Mouse (Mus musculus) gastrocnemius, adult 2 months (tissue): ENCODE results near the gene Snx12. TPM values are rescaled to one million over a fixed set of nuclear protein-coding genes. Genes with fewer than 3 reads are reported as not detected.

ENCODE experiments used
- DNase-seq: peaks from one replicate; pipeline ENCODE4 v3.0.0; 2022
- H3K27ac ChIP-seq: fragments of 200-600 bp; 2 replicates; pipeline ENCODE4 v1.8.1; 2022; ENCODE audit warnings: mild to moderate bottlenecking
- H3K4me3 ChIP-seq: fragments of 200-600 bp; 2 replicates; pipeline ENCODE4 v1.8.1; 2022; ENCODE audit warnings: mild to moderate bottlenecking, moderate library complexity
- CTCF ChIP-seq: fragments of 200-600 bp; IDR thresholded peaks from 2 replicates; pipeline ENCODE4 v1.8.1; 2022; ENCODE audit warnings: antibody characterized with exemption, mild to moderate bottlenecking, moderate library complexity
- intact Hi-C: fragments of 180-260 bp; cut with DNase I; formaldehyde crosslinking; loops from one replicate; pipeline ENCODE4 v1.15.1; 2025
- total RNA-seq, 2 experiments: library from RNA; stranded (reverse); gene quantifications; 2 replicates each; pipeline ENCODE4 v1.2.3; 2021

Snx12 gene
- total RNA-seq, 2 experiments from 2014 or later = 27.3 to 29.5 TPM

DNA sequence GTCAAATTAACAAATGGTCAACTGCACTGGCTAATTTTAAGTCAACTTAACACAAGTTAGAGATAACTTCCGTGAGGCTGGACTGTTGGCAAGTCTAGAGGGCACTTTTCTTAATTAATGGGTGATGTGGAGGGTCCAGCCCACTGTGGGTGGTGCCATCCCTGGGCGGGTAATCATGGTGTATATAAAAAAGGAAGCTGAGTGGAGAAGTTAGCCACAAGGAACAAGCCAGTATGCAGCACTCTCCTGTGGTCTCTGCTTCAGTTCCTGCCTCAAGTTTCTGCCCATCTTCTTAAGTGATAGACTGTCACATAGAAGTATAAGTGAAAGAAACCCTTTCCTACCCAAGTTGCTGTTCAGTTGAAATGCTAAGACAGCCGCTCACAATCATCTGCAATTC, 33.1 kb downstream of the Snx12 start:
- TF ChIP-seq CTCF = no peak
- no peak for DNase-seq
- Histone ChIP-seq H3K27ac (no peak overlapping the region), H3K4me3 (no peak overlapping the region)
- intact Hi-C loops = no loop called here

DNA sequence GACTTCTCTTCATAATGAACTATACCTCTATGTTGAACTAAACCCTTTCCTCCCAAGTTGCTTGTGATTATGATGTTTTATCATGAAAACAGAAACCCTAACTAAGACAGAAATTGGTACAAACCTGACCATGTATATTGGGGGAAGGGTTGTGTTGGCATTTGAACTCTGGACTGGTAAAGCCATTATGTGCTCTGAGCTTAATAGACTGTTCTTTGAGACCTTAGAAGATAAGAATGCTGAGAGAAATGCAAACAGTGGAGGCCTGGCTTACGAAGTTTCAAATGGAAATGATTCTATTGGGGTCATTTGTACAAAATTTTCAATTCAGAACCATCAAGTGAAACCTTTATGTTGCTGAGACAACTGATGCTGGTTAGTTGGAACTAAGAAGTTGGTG, 34.7 kb downstream of the Snx12 start:
- no peak for TF ChIP-seq CTCF
- intact Hi-C loops = no loop called here
- DNase-seq = no peak
- H3K27ac ChIP-seq = no peak overlapping the region
- H3K4me3 ChIP-seq = no peak overlapping the region

DNA sequence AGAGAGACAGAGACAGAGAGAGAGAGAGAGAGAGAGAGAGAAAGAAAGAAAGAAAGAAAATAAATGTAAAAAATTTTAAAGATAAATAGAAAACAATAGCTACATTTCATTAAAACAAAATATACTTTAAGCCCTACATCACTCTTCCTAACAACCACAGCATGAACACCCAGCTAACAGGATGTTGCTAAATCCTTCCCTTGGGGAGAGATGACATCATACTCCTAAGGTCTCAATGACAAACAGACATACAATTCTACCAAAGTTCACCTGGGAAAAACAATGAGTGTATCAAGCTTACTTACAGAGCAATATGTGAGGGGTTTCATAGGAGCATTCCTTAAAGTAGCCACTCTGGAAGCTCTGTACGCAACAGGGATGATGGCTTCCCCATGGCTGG, 49.0 kb downstream of the Snx12 start:
- H3K27ac ChIP-seq = no peak overlapping the region
- intact Hi-C loops = no loop called here
- H3K4me3 ChIP-seq = no peak overlapping the region
- DNase-seq = no peak
- no peak for TF ChIP-seq CTCF

DNA sequence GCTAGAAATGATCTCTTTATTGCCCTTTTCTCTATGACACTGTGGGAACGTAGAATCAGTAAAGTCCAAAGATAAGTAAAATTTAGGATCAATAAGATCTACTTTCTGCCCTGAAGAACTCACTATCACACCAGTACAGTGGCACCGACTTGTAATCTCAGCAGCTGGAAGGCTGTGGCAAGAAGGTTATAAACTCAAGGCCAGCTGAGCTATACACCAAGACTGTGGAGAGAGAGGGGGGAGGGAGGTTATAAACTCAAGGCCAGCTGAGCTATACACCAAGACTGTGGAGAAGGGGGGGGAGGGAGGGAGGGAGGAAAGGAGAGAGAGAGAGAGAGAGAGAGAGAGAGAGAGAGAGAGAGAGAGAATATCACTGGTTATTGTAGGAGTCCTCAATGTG, 53.9 kb downstream of the Snx12 start:
- intact Hi-C loops = no loop called here
- Histone ChIP-seq H3K4me3 (no peak overlapping the region), H3K27ac (no peak overlapping the region)
- no peak for DNase-seq
- no peak for TF ChIP-seq CTCF

DNA sequence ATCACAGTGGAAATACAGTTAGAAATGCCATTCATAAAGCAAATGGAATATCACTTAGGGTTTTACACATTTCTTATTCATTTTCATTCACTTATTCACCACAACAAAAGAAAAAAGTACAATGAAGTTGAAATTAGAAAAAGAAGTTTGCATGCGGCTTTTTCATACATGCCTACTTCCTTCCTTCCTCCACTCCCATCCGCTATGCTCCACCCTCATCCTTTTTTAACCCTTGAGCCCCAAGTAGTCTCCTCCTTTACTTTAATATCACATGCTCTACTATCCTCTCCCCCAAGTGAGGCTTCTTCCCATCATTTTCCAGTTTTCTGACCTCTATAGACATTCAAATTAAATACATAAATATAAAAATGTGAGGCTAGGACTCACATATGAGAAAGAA, 58.6 kb downstream of the Snx12 start:
- intact Hi-C loops = no loop called here
- H3K27ac ChIP-seq = no peak overlapping the region
- no peak for TF ChIP-seq CTCF
- no peak overlapping the region for H3K4me3 ChIP-seq
- DNase-seq = no peak

DNA sequence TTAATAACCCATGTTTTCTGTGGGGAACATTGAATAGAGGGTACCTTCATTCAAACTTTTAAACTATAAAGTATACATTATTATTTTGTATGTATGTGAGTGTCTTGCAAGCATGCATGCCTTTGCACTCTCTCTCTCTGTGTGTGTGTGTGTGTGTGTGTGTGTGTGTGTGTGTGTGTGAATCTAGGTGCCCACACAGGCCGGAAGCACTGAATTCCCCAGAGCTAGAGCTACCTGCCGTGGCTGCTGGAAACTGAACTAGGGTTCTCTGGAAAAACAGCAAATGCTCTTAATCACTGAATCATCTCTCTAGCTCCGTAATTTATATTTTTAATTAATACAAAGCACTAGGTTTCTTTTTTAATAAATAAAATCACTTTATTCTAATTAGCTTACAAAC, 59.1 kb downstream of the Snx12 start:
- no peak for TF ChIP-seq CTCF
- DNase-seq = no peak
- no peak overlapping the region for H3K4me3 ChIP-seq
- no peak overlapping the region for H3K27ac ChIP-seq
- intact Hi-C loops = no loop called here

DNA sequence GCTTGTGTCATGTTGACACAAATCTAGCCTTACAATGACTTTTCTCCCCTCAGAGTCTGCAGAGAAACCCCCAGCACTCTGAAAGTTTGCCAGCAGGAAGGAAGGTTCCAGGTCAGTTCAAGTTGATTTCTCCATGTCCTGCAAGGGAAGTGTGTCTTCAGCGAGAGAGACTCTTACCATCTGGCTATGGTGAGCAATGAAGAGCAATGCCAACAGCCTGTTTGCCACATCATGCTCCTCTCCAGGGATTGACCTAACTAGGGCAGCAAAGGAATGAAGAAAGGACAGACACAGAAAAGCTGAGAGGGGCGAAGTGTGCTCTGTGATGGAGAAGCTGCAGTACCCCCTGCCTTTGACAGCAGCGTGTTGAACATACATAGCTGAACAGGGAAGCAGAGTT, 59.8 kb downstream of the Snx12 start:
- Histone ChIP-seq H3K27ac (no peak overlapping the region), H3K4me3 (no peak overlapping the region)
- no peak for TF ChIP-seq CTCF
- no peak for DNase-seq
- intact Hi-C loops = no loop called here

DNA sequence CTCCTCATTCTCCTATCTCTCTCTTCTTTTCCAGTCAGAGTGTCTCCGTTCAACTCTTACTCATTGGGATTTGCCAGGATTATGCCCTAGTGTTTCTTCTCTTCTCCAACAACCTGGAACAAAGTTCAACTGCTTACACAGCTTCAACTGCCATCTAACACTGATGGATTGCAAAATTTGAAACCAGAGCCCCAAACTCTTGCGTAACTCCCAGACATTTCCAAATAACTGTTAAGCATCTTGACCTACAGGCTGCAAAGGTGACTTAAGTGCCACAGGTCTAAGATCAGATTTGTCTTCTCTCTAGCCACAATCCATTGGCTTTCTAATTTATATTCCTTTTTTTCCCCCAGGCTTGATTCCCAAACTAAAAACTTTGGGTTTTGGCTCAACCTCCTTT, 64.9 kb downstream of the Snx12 start:
- intact Hi-C loops = no loop called here
- no peak for DNase-seq
- Histone ChIP-seq H3K27ac (no peak overlapping the region), H3K4me3 (no peak overlapping the region)
- TF ChIP-seq CTCF = no peak

DNA sequence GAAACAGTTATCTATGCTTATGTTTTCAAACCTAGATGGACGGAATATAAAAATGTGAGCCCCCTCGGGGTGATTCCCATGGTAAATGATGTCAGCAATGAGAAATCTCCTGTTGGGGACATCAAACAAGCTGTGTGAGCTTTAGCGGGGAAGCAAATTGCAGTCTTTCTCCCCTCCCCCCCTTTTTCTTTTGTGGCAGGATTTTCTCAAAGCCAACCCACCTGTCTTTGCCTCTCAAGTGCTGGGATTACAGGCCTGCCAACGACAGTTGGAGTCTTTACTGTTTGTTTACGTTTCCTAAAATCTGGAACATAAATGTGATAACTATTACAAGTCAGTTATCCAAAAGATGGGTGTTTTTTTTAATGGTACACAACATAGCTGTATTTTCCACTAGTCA, 66.0 kb downstream of the Snx12 start:
- intact Hi-C loops = no loop called here
- no peak for TF ChIP-seq CTCF
- H3K4me3 ChIP-seq = no peak overlapping the region
- no peak for DNase-seq
- H3K27ac ChIP-seq = no peak overlapping the region

DNA sequence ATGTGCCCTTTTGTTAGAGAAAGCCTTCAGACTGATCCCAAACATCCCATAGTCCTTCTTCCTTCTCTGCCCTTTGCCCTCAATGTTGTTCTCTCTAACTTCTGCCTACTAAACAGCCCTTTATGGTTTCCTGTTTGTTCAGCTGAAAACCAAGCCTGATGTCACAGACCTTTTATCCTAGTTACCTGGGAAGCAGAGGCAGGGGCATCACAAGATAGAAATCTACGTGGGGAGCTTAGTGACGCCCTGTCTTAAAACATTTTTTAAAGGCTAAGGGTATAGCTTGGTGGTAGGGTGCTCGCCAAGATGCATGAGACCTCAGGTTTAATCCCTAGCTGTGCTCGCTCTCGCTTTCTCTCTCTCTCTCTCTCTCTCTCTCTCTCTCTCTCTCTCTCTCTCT, 74.9 kb downstream of the Snx12 start:
- no peak for TF ChIP-seq CTCF
- Histone ChIP-seq H3K4me3 (no peak overlapping the region), H3K27ac (no peak overlapping the region)
- intact Hi-C loops = no loop called here
- no peak for DNase-seq

DNA sequence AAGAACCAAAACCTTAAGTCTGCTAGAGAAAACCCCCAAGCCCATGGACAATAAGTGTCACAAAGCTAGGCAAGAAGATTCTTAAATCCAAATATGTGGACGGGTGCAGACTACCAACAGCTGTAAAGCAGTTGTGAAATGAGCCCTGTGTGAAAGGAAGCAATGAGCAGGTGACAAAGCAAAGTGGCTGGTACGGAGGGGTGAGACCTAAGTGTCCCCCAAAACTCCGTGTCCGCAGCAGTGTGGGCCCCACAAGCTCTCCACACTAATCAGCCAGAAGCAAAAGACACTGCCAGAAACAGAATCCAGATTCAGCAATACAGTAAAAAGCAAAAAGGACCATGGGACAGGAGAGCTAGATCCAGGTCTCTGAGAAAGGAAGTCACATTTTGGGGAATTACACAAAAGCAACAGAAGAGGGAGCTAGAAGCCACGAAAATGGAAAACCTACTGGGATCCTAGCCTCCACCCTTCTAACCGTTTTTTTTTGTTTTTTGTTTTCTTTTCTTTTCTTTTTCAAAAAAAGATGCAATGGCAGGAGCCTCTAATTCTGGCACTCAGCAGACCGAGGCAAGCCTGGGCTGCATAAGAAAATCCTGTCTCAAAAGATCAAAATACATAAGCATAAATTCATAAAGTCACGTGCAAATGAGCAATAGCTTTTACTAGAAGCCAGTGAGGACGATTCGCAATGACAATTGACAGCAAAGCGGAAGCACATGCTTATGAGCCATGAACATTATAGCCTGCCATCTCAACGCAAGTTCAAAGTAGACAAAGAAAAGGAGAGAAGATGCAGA, 90.2 kb downstream of the Snx12 start:
- peak overlapping the region; percentile 55 for H3K27ac ChIP-seq
- intact Hi-C loops = loop anchor here (1.0 to 5.0 kb wide), 3 partner anchors 155 to 295 kb away; partner anchors contain the start of gene Nono
- TF ChIP-seq CTCF = peak; percentile 63
- peak overlapping the region; percentile 68 for H3K4me3 ChIP-seq
- DNase-seq = no peak

DNA sequence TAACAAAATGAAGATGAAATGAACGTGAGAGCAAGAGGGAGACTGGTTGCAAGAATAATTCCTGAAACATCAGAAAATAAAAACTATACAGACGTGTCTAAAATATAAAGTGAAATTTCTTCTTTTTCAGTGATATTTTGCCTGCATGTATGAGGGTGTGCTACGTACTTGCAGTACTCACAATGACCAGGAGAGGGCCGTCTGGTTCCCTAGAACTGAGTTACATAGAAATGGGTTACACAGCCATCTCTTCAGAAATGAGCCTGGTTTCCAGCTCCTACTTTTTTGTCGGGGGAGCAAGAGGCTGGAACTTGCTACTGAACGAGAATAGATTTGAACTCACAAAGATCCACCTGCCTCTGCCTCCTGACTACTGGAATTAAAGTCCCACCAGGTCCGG, 91.4 kb downstream of the Snx12 start:
- Histone ChIP-seq H3K27ac (no peak overlapping the region), H3K4me3 (no peak overlapping the region)
- intact Hi-C loops = loop anchor here (1.0 to 5.0 kb wide), 3 partner anchors 156 to 296 kb away; partner anchors contain the start of gene Nono
- TF ChIP-seq CTCF = peak; percentile 80
- DNase-seq = peak; percentile 72

DNA sequence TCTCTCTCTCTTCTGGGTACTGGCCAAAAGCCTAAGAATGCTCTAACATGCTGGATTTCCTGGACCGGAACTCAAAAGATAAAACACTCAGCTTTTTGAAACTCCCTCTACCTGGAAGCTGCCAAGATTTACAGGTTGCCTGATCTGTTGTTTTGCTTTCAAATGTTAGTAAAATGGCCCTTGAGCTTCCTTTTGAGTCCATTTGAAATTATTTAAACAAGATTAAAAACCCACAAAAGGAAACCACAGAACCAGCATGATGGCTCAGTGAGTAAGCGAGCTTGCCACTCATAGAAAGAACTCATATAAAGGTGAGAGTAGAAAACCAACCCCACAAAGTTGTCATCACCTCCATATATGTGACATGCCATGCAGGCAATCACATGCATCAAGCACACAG, 93.8 kb downstream of the Snx12 start:
- no peak overlapping the region for H3K4me3 ChIP-seq
- TF ChIP-seq CTCF = no peak
- no peak for DNase-seq
- H3K27ac ChIP-seq = no peak overlapping the region
- intact Hi-C loops = no loop called here

DNA sequence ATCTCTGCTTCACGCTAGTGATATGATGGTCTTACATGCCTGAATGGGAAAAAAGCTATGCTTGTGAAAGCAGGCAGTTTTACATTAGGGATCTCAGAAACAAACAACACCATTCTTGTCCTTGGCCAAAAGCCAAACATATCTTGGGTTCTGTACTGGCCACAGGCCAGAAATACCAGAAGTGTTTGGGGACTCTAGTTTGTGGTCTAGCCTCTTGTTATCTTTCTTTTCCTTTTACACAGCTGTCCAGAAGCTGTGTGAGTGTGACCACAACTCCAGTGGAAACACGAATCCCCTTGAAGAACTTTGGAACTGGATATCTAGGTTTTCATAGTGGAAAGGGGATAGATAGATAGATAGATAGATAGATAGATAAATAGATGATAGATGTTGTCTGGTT, 95.4 kb downstream of the Snx12 start:
- intact Hi-C loops = no loop called here
- no peak for DNase-seq
- Histone ChIP-seq H3K4me3 (no peak overlapping the region), H3K27ac (no peak overlapping the region)
- no peak for TF ChIP-seq CTCF
